Mouse (Mus musculus) embryonic facial prominence, embryonic 12.5 days (tissue): ENCODE measurements around the gene Evi2a. TPM values are rescaled to one million over a fixed set of nuclear protein-coding genes. Genes with fewer than 3 reads are reported as not detected.

ENCODE experiments used
- ATAC-seq: fragments of 200-750 bp; cut with Nextera tagmentation; 2 replicates; pipeline ENCODE4 v1.8.0; 2017; ENCODE audit not compliant: insufficient number of reproducible peaks, insufficient read depth, low FRiP score, low TSS enrichment
- H3K27ac ChIP-seq: fragments of 300-500 bp; sonication (generic); 2 replicates; pipeline ENCODE4 v1.5.1; 2016; ENCODE audit warnings: mild to moderate bottlenecking
- H3K27me3 ChIP-seq: fragments of 300-500 bp; sonication (generic); 2 replicates; pipeline ENCODE4 v1.6.1; 2016; ENCODE audit warnings: mild to moderate bottlenecking, moderate library complexity
- H3K36me3 ChIP-seq: fragments of 300-500 bp; sonication (generic); 2 replicates; pipeline ENCODE4 v1.6.1; 2016; ENCODE audit warnings: mild to moderate bottlenecking
- H3K4me1 ChIP-seq: fragments of 300-500 bp; sonication (generic); 2 replicates; pipeline ENCODE4 v1.6.1; 2016
- H3K4me2 ChIP-seq: fragments of 300-500 bp; sonication (generic); replicated peaks from 2 replicates; pipeline ENCODE4 v1.6.1; 2016; ENCODE audit warnings: mild to moderate bottlenecking, moderate library complexity
- H3K4me3 ChIP-seq: fragments of 300-500 bp; sonication (generic); 2 replicates; pipeline ENCODE4 v1.5.1; 2016; ENCODE audit warnings: mild to moderate bottlenecking
- H3K9ac ChIP-seq: fragments of 300-500 bp; sonication (generic); 2 replicates; pipeline ENCODE4 v1.6.1; 2016; ENCODE audit warnings: mild to moderate bottlenecking, moderate library complexity
- H3K9me3 ChIP-seq: fragments of 300-500 bp; sonication (generic); 2 replicates; pipeline ENCODE4 v1.6.1; 2016; ENCODE audit warnings: mild to moderate bottlenecking, moderate library complexity
- WGBS: fragments of 180-500 bp; shearing (Covaris S2); methylation state at CpG from one replicate; pipeline ENCODE4 v1.1.7; 2016; 5-methylcytosine and 5-hydroxymethylcytosine counted together
- polyA plus RNA-seq: library from polyadenylated mRNA; unstranded; fragments of >200 nt; fragmentation: Nextera tagmentation; extraction: Ambion mirVana; gene quantifications from 2 replicates; pipeline ENCODE4 v1.2.1, GENCODE M21; 2016

The Evi2a gene
- polyA plus RNA-seq, 1 experiment from 2014 or later, result 2.6 TPM

DNA sequence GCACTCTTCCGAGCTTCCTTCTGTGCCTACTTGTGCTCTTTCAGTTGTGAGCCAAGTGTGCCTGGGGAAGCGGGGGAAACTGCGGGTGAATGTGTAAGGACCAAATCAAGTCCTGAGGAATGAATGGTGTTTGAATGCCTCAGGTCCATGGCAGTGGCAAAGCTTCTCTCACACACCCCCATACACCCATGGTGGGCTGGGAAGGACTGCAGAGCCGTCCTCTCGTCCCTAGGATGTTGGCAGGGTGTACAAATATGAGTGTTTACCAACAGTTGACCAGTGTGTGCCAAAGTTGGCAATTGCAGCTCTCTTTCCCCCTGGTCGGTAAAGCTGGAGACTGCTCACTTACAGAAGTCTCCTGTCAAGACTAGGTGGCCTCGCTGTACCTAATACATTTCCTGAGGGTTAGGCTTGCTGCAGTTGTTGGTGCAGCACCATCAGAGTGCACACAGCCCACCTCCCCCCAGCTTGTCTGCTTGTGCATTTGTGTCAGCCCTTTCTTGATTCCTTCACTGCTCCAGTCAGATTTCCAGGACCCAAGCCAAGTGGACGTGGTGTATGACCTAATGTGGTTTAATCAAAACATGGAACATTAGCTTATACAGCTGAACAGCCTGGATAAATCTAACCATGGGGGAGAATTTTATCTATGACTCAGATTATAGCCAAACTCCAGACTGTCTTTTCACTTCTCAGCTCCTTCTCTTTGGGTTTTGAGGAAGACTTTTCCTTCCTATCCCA is 3.7 kb upstream of the Evi2a start:
- H3K4me1 ChIP-seq, result no peaks in the 10 kb centered on the region
- no peak overlapping the region for H3K4me2 ChIP-seq
- no peak overlapping the region for H3K27ac ChIP-seq
- H3K4me3 ChIP-seq, result no peak overlapping the region
- H3K9ac ChIP-seq, result no peak overlapping the region
- no peaks in the 10 kb centered on the region for H3K9me3 ChIP-seq
- 84% methylated on average over 8 of the region's 8 CpGs for WGBS
- no peaks in the 10 kb centered on the region for H3K27me3 ChIP-seq
- no peak for ATAC-seq
- peaks cover 25% of the 10 kb centered on the region for H3K36me3 ChIP-seq

DNA sequence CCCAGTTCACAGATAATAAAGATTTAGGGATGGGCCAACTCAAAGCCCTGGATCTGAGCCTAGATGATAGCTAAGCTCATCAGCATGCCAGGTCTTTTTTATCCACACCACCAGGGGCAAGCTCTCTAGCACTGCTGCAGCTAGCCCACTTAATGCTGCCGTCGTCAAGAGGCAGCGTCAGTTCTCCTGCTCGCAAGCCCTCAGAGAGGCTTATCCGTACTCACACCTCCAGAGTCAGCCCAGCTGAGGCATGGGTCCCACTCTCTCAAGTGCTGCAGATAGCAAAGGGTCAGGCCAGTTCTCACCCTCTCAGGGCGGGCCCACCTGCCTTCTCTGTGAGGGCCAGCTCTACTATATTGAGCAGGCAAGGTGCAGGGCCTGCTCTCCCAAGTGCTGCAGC is 2.9 kb upstream of the Evi2a start:
- no peak overlapping the region for H3K27ac ChIP-seq
- 92% methylated on average over 6 of the region's 6 CpGs for WGBS
- H3K4me2 ChIP-seq, result no peak overlapping the region

DNA sequence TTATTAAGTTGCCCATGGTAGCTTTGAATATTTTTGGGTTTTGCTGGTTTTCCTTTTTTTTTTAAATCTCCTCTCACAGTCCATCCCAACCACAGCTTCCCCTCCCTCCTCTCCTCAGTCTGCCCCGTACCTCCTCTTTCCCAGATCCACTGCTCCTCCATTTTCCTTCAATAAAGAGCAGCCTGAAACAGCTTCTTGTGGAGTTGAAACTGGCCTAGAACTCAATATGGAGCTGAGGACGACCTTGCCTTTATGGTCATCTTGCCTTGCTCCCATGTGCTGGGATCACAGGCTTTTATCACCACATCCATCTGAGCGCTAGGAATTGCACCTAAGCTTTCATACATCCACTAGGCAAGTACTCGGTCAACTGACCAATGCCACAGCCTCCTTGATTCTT is 1.1 kb upstream of the Evi2a start:
- ATAC-seq, result no peak
- Histone ChIP-seq H3K27me3 (no peaks in the 10 kb centered on the region), H3K4me3 (no peak overlapping the region), H3K36me3 (peaks cover 15% of the 10 kb centered on the region; the same call in 1 of the 2 replicates), H3K9ac (no peak overlapping the region), H3K9me3 (no peaks in the 10 kb centered on the region), H3K27ac (no peak overlapping the region), H3K4me2 (no peak overlapping the region), H3K4me1 (no peaks in the 10 kb centered on the region)
- WGBS, result 91% methylated on average over 4 of the region's 4 CpGs

More for the DNA sequence above, 2.9 kb upstream of the Evi2a start:
- no peak for ATAC-seq
- Histone ChIP-seq H3K4me1 (no peaks in the 10 kb centered on the region), H3K27me3 (no peaks in the 10 kb centered on the region), H3K9ac (no peak overlapping the region), H3K9me3 (no peaks in the 10 kb centered on the region), H3K4me3 (no peak overlapping the region), H3K36me3 (peaks cover 26% of the 10 kb centered on the region)

DNA sequence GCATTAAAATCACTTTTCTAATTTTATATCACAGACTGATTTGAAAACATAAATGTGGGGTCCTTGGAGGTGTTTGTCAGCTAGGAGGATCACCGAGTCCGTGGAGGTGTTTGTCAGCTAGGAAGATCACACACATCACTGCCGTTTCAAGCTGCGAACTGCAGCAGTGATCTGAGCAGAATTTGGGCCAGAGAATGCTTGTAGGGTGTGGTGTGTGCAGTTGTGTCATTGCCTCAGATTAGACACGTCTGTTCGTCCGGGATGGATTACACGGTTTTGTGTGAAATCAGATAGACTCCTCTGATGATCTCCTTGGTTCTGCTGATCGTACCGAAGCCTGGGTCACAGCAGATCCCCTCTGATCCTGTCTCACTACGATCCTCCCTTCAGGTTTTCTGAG is 365 bp upstream of the Evi2a start:
- no peak for ATAC-seq
- no peaks in the 10 kb centered on the region for H3K9me3 ChIP-seq
- H3K9ac ChIP-seq, result no peak overlapping the region
- 89% methylated on average over 11 of the region's 11 CpGs for WGBS
- H3K27me3 ChIP-seq, result no peaks in the 10 kb centered on the region
- H3K27ac ChIP-seq, result no peak overlapping the region
- no peak overlapping the region for H3K4me2 ChIP-seq
- no peaks in the 10 kb centered on the region for H3K4me1 ChIP-seq
- H3K36me3 ChIP-seq, result 0 out of 2 replicates have a peak, but pooled peaks cover 13% of the 10 kb centered on the region
- no peak overlapping the region for H3K4me3 ChIP-seq

DNA sequence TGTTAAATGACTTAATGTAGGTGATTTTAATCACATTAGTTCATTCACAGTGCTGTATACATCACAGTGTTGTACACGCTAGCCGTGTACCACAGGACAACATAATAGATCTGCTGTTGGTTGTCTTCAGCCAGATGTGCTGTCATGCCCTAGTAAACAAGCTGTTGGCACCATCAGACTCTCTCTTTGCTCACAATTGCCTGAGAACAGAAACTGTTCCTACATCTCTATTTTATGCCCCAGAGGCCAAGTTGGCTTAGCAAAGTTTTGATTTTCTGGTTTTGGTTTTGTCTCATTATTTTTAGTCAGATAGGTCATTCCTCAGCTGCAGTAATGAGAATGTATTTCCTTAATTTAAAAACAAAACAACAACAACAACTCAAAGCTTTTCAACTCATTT is 673 bp downstream of the Evi2a start:
- H3K36me3 ChIP-seq, result 0 out of 2 replicates have a peak, but pooled peaks cover 13% of the 10 kb centered on the region
- H3K4me2 ChIP-seq, result no peak overlapping the region
- WGBS, result 94% methylated on average over 2 of the region's 2 CpGs
- H3K4me1 ChIP-seq, result no peaks in the 10 kb centered on the region
- no peak overlapping the region for H3K4me3 ChIP-seq
- no peak overlapping the region for H3K27ac ChIP-seq
- H3K27me3 ChIP-seq, result no peaks in the 10 kb centered on the region
- ATAC-seq, result no peak
- H3K9me3 ChIP-seq, result no peaks in the 10 kb centered on the region
- no peak overlapping the region for H3K9ac ChIP-seq

DNA sequence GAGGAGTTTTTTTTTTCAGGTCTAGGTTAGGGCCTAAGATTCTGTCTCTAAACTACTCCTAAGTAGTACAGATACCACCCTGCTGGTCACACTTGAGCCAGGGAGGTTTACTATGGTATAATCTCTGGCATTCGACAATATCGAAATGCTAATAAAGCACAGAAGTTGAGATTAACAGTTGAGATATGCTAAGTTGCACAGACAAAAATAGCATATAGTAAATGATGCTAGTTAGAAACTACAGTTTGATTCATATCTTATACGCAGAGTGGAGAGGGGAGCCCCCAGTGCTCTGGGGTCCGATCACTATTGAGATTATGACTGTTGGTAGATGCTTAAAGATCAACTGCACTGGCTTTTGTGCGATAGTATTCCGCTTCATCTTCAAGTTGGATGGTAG is 1.2 kb downstream of the Evi2a start:
- 95% methylated on average over 6 of the region's 6 CpGs for WGBS
- Histone ChIP-seq H3K9ac (no peak overlapping the region), H3K27me3 (no peaks in the 10 kb centered on the region), H3K27ac (no peak overlapping the region), H3K4me3 (no peak overlapping the region), H3K36me3 (0 out of 2 replicates have a peak, but pooled peaks cover 13% of the 10 kb centered on the region), H3K9me3 (no peaks in the 10 kb centered on the region), H3K4me1 (no peaks in the 10 kb centered on the region), H3K4me2 (no peak overlapping the region)
- no peak for ATAC-seq

DNA sequence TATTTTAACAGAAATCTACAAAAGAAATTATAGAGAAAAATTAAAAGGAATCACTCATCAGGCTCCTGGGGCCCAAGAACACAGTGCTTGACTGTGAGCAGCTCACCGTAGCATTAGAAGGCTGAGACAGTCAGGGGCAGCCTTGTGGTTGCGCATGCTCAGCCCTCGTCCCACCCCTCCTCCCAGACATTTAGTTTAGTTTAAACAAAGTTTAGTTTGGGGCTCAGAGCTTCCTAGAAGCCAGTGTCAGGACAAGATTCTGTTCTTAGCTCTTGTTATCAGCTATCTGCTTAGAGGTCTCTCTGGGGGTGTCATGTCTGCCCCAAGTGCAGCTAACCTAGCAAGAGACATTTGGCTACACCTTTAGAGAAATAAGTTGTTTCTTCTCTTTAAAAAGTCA is 1.8 kb downstream of the Evi2a start:
- H3K9ac ChIP-seq, result no peak overlapping the region
- no peak overlapping the region for H3K4me3 ChIP-seq
- no peak overlapping the region for H3K27ac ChIP-seq
- ATAC-seq, result no peak
- H3K27me3 ChIP-seq, result no peaks in the 10 kb centered on the region
- WGBS, result 91% methylated on average over 3 of the region's 3 CpGs
- no peaks in the 10 kb centered on the region for H3K9me3 ChIP-seq
- H3K36me3 ChIP-seq, result 0 out of 2 replicates have a peak, but pooled peaks cover 13% of the 10 kb centered on the region
- H3K4me2 ChIP-seq, result no peak overlapping the region
- peaks cover 1% of the 10 kb centered on the region; the same call in 1 of the 2 replicates for H3K4me1 ChIP-seq

DNA sequence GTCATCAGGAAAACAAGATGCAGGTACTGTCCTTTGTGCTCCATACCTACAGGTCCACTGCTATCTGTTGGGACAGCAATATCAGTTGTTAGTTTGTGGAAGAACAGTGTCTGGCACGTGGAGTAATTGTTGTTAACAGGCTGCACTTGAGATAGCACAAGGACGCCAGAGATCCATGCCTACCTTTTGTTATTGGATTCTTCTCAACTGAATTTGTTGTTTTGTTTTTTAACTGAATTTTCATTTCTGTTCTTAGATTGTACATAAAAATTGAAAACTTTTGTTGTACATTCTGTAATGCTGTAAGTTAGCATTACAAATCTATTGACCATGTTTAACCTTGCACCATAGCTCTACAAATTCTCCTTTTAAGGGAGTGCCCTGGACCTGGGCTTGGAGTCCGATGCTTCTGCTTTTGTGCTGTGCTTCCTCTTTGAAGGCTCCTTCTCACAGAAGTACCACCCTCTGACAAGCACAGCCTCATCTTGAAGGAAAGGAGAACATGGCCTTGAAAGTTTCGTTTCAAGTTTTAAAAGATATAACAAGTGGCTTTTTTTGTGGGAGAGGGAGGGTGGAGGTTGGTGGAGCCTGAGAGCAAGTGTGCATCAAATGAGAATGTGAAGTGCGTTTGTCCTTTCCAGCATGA is 2.5 kb downstream of the Evi2a start:
- Histone ChIP-seq H3K36me3 (0 out of 2 replicates have a peak, but pooled peaks cover 11% of the 10 kb centered on the region), H3K27me3 (no peaks in the 10 kb centered on the region), H3K9ac (no peak overlapping the region), H3K9me3 (no peaks in the 10 kb centered on the region), H3K4me3 (no peak overlapping the region), H3K4me1 (peaks cover 3% of the 10 kb centered on the region; the same call in 1 of the 2 replicates), H3K27ac (no peak overlapping the region), H3K4me2 (no peak overlapping the region)
- WGBS, result 88% methylated on average over 5 of the region's 5 CpGs
- ATAC-seq, result no peak

DNA sequence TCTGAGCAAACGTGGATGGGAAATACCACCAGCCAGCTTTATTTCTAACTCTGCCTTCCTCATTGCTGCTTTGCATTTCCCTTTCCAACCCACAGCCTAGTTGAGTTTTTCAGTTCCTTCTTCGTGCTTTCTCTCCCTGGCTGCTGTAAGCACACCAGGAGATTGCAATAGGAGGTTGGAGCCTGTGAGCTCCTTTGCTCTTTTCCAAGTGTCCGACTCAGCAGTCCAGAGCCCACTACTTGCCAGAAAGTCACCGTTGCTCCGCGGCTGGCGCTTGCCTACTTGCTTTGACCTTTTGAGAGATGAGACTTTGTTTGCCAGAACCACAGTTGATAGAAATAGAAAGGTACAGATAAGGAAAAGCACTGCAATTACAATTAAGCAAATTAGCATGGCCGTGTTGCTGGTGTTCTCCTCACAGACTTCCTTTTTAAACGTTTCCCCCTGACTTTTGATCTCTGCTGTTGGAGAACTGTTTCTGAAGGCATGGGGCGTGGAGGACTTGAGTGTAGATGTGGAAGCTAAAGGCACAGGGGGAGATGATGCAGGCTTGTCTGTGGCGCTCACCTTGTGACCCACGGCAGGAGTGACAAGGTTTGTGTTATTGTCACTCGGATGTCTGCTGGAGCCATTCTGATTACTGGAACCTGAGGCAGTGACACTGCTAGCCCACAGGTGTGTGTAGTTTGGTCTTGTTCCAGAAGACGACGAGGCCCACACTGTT is 3.2 kb downstream of the Evi2a start:
- Histone ChIP-seq H3K27ac (no peak overlapping the region), H3K27me3 (no peaks in the 10 kb centered on the region), H3K9ac (no peak overlapping the region), H3K4me2 (no peak overlapping the region), H3K9me3 (no peaks in the 10 kb centered on the region), H3K4me1 (peaks cover 3% of the 10 kb centered on the region; the same call in 1 of the 2 replicates), H3K36me3 (0 out of 2 replicates have a peak, but pooled peaks cover 8% of the 10 kb centered on the region), H3K4me3 (no peak overlapping the region)
- no peak for ATAC-seq
- 77% methylated on average over 15 of the region's 15 CpGs for WGBS

DNA sequence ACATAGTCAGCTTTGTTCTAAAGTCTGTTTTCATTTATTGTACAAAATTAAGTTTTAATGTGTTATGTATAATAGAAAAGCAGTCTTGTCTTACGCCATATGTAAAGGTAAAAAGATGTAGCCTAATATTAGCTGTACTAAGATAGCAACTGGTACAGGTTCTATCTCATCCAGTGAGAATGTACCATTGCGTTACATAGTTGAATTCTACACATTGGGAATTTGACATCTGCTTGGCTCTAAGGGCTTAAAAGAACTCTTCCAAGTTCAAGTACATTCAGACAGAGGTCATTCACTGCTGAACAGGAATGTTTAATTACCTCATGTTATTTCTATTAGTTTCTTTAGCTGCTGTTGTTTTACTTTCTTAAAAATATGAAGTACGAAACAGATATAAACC is 3.9 kb downstream of the Evi2a start:
- no peaks in the 10 kb centered on the region for H3K27me3 ChIP-seq
- peaks cover 3% of the 10 kb centered on the region; the same call in 1 of the 2 replicates for H3K4me1 ChIP-seq
- WGBS, result 89% methylated on average over 3 of the region's 3 CpGs
- no peaks in the 10 kb centered on the region for H3K9me3 ChIP-seq
- no peak overlapping the region for H3K4me2 ChIP-seq
- ATAC-seq, result no peak
- no peak overlapping the region for H3K9ac ChIP-seq
- H3K36me3 ChIP-seq, result 0 out of 2 replicates have a peak, but pooled peaks cover 8% of the 10 kb centered on the region
- no peak overlapping the region for H3K27ac ChIP-seq
- no peak overlapping the region for H3K4me3 ChIP-seq

DNA sequence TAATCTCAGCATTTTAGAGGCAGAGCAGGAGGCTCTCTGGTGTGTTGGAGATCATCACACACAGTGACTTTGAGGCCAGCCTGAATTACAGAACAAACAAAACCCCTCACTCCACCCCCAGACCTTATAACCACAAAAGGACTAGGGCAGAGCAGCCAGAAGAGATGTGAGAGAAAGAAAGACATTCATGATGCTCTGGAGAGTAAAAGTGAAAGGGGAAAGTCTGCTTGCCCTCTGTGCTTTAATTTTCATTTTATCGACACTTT is 6.2 kb downstream of the Evi2a start:
- no peak overlapping the region for H3K4me3 ChIP-seq
- peaks cover 3% of the 10 kb centered on the region; the same call in 1 of the 2 replicates for H3K4me1 ChIP-seq
- H3K27me3 ChIP-seq, result no peaks in the 10 kb centered on the region
- ATAC-seq, result no peak
- no peak overlapping the region for H3K9ac ChIP-seq
- no peak overlapping the region for H3K27ac ChIP-seq
- H3K9me3 ChIP-seq, result no peaks in the 10 kb centered on the region
- H3K36me3 ChIP-seq, result 0 out of 2 replicates have a peak, but pooled peaks cover 4% of the 10 kb centered on the region
- no peak overlapping the region for H3K4me2 ChIP-seq
- 82% methylated on average over 1 of the region's 1 CpGs for WGBS
